Mouse (Mus musculus) hindbrain, embryonic 14.5 days (tissue): ENCODE data around the gene Pet100. TPM values are rescaled to one million over a fixed set of nuclear protein-coding genes. Genes with fewer than 3 reads are reported as not detected.
"Not testable (repeated sequence)": the region's sequence is repeated elsewhere in the genome, so short reads cannot be mapped to it uniquely, and the experiment has no call there.

Source experiments
- ATAC-seq: fragments of 200-750 bp; cut with Nextera tagmentation; 2 replicates; pipeline ENCODE4 v1.8.0; 2017; ENCODE audit warnings: moderate number of reproducible peaks, mild to moderate bottlenecking, moderate TSS enrichment, moderate library complexity; ENCODE audit not compliant: low FRiP score
- DNase-seq: peaks from one replicate; pipeline ENCODE4 v3.0.0-alpha.2; 2015; ENCODE audit warnings: low spot score
- H3K27ac ChIP-seq: fragments of 300-500 bp; sonication (generic); 2 replicates; pipeline ENCODE4 v1.5.1; 2014; ENCODE audit warnings: mild to moderate bottlenecking, moderate library complexity
- H3K27me3 ChIP-seq: fragments of 300-500 bp; sonication (generic); 2 replicates; pipeline ENCODE4 v1.6.1; 2014; ENCODE audit warnings: mild to moderate bottlenecking, low read length, mixed read lengths; ENCODE audit not compliant: control insufficient read depth, insufficient read depth
- H3K36me3 ChIP-seq: fragments of 300-500 bp; sonication (generic); replicated peaks from 2 replicates; pipeline ENCODE4 v1.6.1; 2014; ENCODE audit not compliant: control insufficient read depth, insufficient read depth
- H3K4me1 ChIP-seq: fragments of 300-500 bp; sonication (generic); replicated peaks from 2 replicates; pipeline ENCODE4 v1.6.1; 2014; ENCODE audit warnings: antibody characterized with exemption, low read length, mixed read lengths; ENCODE audit not compliant: control insufficient read depth, insufficient read depth
- H3K4me2 ChIP-seq: fragments of 300-500 bp; sonication (generic); replicated peaks from 2 replicates; pipeline ENCODE4 v1.6.1; 2014; ENCODE audit warnings: mild to moderate bottlenecking, moderate library complexity
- H3K4me3 ChIP-seq: fragments of 300-500 bp; sonication (generic); replicated peaks from 2 replicates; pipeline ENCODE4 v1.5.1; 2014; ENCODE audit warnings: mild to moderate bottlenecking, low read length
- H3K9ac ChIP-seq: fragments of 300-500 bp; sonication (generic); 2 replicates; pipeline ENCODE4 v1.6.1; 2014
- H3K9me3 ChIP-seq: fragments of 300-500 bp; sonication (generic); 2 replicates; pipeline ENCODE4 v1.6.1; 2016; ENCODE audit warnings: low read length; ENCODE audit not compliant: control insufficient read depth
- WGBS: fragments of 180-500 bp; shearing (Covaris S2); extraction: QIAGEN DNeasy Blood & Tissue Kit; methylation state at CpG from one replicate; pipeline ENCODE4 v1.1.7; 2014; 5-methylcytosine and 5-hydroxymethylcytosine counted together
- polyA plus RNA-seq: library from polyadenylated mRNA; unstranded; fragments of >200 nt; fragmentation: Nextera tagmentation; extraction: Ambion mirVana; gene quantifications from 2 replicates; pipeline ENCODE4 v1.2.1, GENCODE M21; 2014

Pet100 gene
- polyA plus RNA-seq, result 75.4 and 92.8 TPM in 2 replicates

DNA sequence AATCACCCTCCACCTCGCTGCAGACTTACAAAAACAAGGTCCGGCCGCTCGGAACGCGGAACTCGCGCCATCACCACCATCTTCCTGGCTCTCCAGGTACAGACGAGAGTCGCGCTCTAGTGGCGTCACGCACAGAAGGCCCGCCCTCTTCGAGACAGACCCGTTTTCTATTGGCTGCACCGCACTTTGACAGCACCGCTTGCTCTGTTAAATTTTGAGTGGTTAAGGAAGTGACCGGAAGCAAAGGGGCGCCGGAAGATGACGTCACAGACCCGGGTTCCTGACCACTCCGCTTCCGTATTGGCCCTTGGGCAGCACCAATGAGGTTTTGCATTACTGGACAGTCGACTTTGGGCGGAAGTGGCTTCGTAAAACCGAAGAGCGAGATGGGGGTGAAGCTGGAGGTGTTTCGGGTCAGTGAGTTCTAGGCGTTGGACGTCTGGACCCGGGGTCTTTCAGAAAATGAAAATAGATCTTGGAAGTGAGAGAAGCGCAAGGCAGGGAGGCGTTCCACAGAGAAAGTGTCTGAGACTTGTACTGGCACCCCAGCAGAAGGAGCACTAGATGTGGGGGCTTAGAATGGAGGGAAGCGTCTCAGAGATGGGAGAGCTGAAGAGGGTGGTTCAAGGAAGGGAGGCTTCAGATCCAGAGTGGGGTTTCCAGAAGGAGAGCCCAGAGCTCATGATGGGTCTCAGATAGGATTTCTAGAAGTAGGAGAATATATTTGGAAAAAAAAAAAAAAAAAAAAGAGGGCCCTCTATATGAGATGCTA lies at the start of gene Pet100, which contains the start of gene Xab2:
Gene Pet100, plus strand, starts transcription at position 350 of the 772 bp plus-strand sequence.
Gene Xab2, minus strand, starts transcription at position 118 of the 772 bp plus-strand sequence.
- DNase-seq (peak; percentile 100), ATAC-seq (peak; percentile 97)
- peaks cover 19% of the 10 kb centered on the region for H3K36me3 ChIP-seq
- H3K9me3 ChIP-seq, result no peaks in the 10 kb centered on the region
- H3K4me1 ChIP-seq, result peaks cover 17% of the 10 kb centered on the region
- peak within 1 kb of the TSS; percentile 66 for H3K9ac ChIP-seq
- no peak within 1 kb of the TSS for H3K27ac ChIP-seq
- WGBS, result under 1% methylated on average over 37 of the region's 37 CpGs
- peak within 1 kb of the TSS; percentile 59 for H3K4me3 ChIP-seq
- peak within 1 kb of the TSS; percentile 78 for H3K4me2 ChIP-seq
- H3K27me3 ChIP-seq, result no peaks in the 10 kb centered on the region

DNA sequence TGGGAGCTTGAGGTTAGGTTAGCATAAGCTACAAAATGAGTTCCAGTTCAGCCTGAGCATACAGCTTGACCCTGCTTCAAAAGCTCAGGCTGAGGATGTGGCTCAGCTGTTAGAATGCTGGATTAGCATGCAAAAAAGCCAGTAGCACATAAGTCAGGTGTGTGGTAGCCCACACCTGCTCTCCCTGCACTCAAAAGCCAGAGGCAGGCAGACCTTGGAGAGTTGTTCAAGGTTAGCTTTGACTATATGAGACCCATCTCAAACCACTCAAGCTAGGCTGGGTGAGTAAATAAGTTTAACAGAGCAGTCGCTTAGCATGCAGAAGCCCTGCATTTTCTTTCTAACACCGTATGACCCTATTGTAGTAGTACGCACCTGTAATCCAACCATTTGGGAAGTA lies 46.8 kb upstream of the Pet100 start:
- Histone ChIP-seq H3K4me1 (no peaks in the 10 kb centered on the region), H3K4me2 (no peak overlapping the region), H3K4me3 (no peak overlapping the region), H3K9me3 (no peaks in the 10 kb centered on the region), H3K27me3 (no peaks in the 10 kb centered on the region), H3K36me3 (no peaks in the 10 kb centered on the region), H3K9ac (no peak overlapping the region), H3K27ac (no peak overlapping the region)
- ATAC-seq (no peak), DNase-seq (no peak)
- WGBS, result 97% methylated on average over 3 of the region's 3 CpGs

DNA sequence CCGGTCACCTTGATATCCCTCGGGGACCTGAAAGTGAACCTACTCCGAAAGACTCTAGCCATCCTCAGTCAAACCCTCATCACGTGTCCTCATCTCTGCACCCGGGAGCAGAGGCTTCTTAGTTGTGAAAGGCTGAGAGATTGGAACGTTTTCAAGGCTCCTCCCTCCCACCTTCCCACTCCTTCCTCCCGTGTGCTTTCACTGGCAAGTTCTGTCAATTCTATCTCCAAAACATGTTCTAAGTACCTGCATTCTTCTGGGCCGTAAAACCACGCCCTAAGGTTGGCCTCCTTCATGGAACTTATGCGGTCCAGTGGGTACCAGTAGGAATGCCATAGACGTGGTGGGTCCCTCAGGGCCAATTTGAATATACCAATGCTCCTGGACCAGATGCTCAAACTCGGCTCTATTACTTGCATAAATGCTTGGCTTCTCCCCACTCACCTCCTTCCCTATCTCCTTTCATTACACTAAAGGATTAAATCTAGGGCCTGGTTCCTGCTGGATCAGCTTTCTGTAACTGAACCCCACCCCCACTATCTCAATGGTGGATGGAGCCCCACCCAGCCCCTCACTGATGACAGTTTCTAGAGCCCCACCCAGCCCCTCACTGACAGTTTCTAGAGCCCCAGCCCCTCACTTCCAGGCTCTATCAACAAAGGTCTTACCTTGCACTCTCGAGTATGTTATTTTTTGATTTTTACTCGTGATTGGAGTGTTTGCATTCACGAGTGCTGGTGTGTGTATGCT lies 45.0 kb upstream of the Pet100 start:
- Histone ChIP-seq H3K27me3 (no peaks in the 10 kb centered on the region), H3K4me2 (no peak overlapping the region), H3K9me3 (no peaks in the 10 kb centered on the region), H3K9ac (no peak overlapping the region), H3K4me1 (no peaks in the 10 kb centered on the region), H3K4me3 (no peak overlapping the region), H3K36me3 (no peaks in the 10 kb centered on the region), H3K27ac (no peak overlapping the region)
- ATAC-seq (no peak), DNase-seq (no peak)
- 82% methylated on average over 15 of the region's 15 CpGs for WGBS

DNA sequence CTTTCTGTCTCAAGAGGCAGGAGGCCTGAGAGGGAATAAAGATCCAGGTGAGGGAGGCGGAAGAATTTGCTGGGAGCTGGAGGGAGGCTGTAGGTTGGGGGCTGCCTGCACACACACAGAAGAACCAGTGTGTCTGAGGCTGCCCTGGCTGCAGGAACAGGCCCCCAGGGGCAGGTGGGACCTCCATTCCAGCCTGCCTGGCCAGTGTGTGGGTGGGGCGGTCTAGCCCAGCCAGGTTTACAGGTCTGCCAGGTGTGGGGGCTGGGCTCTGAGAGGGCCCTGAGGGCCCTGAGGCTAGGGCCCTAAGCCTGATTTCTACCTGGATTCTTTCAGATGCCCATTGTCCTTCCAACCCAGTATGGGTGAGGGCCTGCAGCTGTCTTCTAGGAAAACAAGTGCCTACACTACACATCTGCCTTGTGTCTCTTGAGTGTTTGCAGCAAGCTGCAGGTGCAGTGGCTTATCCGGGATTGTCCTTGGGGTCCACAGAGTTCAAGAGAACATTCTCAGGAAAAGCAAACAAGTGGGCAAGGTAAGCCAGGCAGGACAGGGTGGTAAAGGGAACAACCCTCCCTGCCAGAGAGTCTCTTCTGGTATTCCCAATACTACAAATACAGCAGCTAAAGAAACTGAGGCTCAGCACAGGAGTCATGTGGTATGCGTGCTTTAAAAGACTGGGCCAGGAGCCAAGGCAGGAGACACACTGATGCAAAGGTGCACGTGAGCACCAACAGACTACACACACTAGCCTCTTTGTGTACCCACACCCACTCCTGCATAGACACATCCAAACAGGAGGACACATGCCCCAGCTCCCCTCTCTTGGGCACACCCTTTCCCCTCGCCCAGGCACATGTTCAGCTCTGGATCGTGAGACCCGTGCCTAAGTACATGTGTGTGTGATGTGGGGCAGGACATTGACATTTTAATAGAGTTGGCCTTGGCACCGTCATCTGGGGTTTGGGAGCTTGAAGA lies 41.7 kb upstream of the Pet100 start:
- 80% methylated on average over 9 of the region's 9 CpGs for WGBS
- H3K9me3 ChIP-seq, result no peaks in the 10 kb centered on the region
- H3K9ac ChIP-seq, result no peak overlapping the region
- no peak for DNase-seq
- no peaks in the 10 kb centered on the region for H3K27me3 ChIP-seq
- H3K27ac ChIP-seq, result no peak overlapping the region
- no peak for ATAC-seq
- H3K4me2 ChIP-seq, result no peak overlapping the region
- no peaks in the 10 kb centered on the region for H3K4me1 ChIP-seq
- no peak overlapping the region for H3K4me3 ChIP-seq
- no peaks in the 10 kb centered on the region for H3K36me3 ChIP-seq

DNA sequence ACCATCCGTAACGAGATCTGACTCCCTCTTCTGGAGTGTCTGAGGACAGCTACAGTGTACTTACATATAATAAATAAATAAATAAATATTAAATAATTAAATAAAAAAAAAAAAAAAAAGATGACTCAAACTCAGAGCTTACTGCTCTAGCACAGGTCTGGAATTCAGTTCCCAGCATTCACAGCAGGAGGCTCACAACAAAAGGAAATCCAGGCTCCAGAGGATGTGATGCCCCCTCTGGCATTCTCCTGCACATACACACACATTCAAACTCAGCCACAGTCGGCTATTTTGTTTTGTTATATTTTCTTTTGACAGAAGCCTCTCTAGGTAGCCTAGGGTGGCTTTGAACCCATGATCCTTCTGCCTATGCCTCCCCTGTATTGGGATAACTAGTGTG lies 39.4 kb upstream of the Pet100 start:
- WGBS, result 88% methylated on average over 1 of the region's 3 CpGs
- not testable (repeated sequence) for H3K4me2 ChIP-seq, H3K27ac ChIP-seq, ATAC-seq, H3K9me3 ChIP-seq, DNase-seq, H3K27me3 ChIP-seq, H3K4me1 ChIP-seq, H3K36me3 ChIP-seq, H3K4me3 ChIP-seq, H3K9ac ChIP-seq

DNA sequence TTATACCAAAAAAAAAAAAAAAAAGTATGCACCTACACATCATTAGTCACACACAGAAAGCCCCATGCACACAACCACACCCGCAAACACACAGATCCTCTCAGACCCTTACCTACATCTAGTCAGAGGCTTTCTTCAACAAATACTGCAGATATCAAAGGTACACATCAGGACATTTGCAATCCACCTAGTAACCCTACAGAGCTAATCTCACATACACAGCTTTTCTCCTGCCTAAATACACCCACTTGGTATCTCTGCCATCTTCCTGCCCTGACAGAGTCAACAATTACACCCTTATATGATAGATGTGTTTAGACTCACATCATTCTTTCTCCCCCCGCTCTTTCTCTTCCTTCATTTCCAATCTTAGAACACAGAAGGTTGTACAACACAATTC lies 34.9 kb upstream of the Pet100 start:
- H3K4me2 ChIP-seq, result no peak overlapping the region
- ATAC-seq (no peak), DNase-seq (no peak)
- H3K4me3 ChIP-seq, result no peak overlapping the region
- H3K9me3 ChIP-seq, result no peaks in the 10 kb centered on the region
- WGBS, result 98% methylated on average over 2 of the region's 2 CpGs
- H3K27me3 ChIP-seq, result no peaks in the 10 kb centered on the region
- H3K36me3 ChIP-seq, result no peaks in the 10 kb centered on the region
- no peaks in the 10 kb centered on the region for H3K4me1 ChIP-seq
- H3K9ac ChIP-seq, result no peak overlapping the region
- no peak overlapping the region for H3K27ac ChIP-seq

DNA sequence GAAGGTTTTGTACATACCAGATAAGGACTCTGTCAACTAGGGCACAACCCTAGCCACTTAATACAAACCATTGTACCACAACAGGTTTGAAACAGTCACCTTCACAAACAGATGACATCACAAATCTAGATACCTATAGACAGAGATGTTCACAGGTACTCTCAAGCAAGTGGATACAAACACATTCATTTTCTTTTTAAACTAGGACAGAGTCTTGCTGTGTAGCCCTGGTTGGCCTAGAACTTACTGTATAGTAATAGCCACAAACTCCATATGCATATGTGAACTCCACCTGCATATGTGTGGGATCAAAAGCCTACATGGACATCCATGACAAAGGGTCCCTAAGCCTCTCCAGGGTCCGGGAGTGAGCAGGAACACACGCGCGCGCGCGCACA lies 34.4 kb upstream of the Pet100 start, which contains the start of gene Camsap3:
Gene Camsap3, plus strand, starts transcription at position 301 of the 398 bp plus-strand sequence.
- H3K27ac ChIP-seq, result peak within 1 kb of the TSS; percentile 91
- H3K36me3 ChIP-seq, result no peaks in the 10 kb centered on the region
- no peaks in the 10 kb centered on the region for H3K9me3 ChIP-seq
- peak; percentile 35 for DNase-seq
- H3K4me1 ChIP-seq, result no peaks in the 10 kb centered on the region
- H3K4me3 ChIP-seq, result peak within 1 kb of the TSS; percentile 86
- peak within 1 kb of the TSS; percentile 91 for H3K9ac ChIP-seq
- H3K27me3 ChIP-seq, result no peaks in the 10 kb centered on the region
- no peak; the same call in 1 of the 2 replicates for ATAC-seq
- WGBS, result 1% methylated on average over 7 of the region's 7 CpGs
- peak within 1 kb of the TSS; percentile 69 for H3K4me2 ChIP-seq

DNA sequence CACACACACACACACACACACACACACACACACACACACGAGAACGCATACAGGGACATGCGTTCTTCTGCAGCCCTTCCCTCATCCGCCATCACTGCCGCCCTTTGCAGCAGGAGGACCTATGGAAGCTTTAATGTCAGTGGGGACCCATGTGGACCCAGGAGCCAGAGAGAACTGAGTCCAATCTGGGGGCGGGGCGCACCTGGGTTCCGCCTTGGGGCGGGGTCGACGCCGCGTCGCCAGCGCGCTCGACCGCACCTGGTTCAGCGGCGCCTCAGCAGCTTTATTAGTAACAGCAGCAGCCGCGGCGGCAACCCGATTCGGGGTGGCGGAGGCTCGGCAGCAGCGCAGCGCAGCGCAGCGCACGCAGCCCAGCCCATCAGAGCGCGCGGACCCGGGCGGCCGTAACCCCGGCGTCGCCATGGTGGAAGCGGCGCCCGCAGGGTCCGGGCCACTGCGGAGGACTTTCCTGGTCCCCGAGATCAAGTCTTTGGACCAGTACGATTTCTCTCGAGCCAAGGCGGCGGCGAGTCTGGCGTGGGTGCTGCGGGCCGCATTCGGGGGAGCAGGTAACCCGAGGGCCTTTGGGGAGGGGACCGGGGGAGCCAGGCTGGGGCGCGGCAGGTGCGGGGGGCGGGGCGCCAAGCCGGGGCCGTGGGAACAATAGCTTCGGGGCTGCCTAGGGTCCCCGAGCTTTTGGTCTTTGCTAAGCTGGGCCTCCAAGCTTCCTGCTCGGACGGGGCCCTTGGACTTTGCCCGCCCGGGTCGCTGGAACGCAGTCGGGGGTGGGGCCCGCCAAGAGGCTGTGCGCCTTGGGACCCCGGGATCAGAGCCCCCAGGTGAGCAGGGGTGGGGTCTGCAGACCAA lies 33.7 kb upstream of the Pet100 start:
- DNase-seq, result peak; percentile 71
- under 1% methylated on average over 74 of the region's 77 CpGs for WGBS
- peak overlapping the region; percentile 91 for H3K9ac ChIP-seq
- peak overlapping the region; percentile 86 for H3K4me3 ChIP-seq
- no peaks in the 10 kb centered on the region for H3K36me3 ChIP-seq
- no peaks in the 10 kb centered on the region for H3K4me1 ChIP-seq
- H3K27ac ChIP-seq, result peak overlapping the region; percentile 91
- ATAC-seq, result peak; percentile 81
- no peaks in the 10 kb centered on the region for H3K27me3 ChIP-seq
- peak overlapping the region; percentile 69 for H3K4me2 ChIP-seq
- H3K9me3 ChIP-seq, result no peaks in the 10 kb centered on the region
